Mouse (Mus musculus) layer of hippocampus, postnatal 14 days (tissue): ENCODE data around the gene Lyst. TPM values are rescaled to one million over a fixed set of nuclear protein-coding genes. Genes with fewer than 3 reads are reported as not detected.

Experiments used
- DNase-seq, 2 experiments: peaks; one replicate each; pipeline ENCODE4 v3.0.0; 2021 to 2022; ENCODE audit warnings: low spot score in 2 of 2, mixed read lengths in 1 of 2
- total RNA-seq, 2 experiments: library from RNA; stranded (reverse); gene quantifications; 2 replicates each; pipeline ENCODE4 v1.2.3; 2021

Gene Lyst
- total RNA-seq, 2 experiments from 2014 or later = 60.7 to 67.4 TPM

DNA sequence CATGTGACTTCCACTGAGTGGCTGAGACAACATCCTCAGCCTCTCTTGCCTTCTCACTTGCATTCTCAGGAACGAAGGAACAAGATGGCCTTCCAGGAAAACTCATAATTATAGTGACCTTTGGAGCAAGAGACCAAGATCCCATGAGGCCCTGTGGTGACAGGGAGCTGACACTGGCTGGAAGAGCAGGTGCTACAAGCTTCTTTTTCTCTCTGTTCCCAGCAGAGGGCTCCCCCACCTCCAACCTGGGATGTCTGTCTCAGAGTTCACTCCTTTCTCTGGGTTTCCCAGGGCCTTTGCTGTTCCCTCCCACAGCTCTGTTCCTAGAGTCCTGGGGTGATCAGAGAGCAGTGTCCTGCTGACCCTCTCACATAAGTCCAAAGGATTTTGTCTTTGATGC is 237.9 kb downstream of the Lyst start:
- DNase-seq = no peak

Other genes with a start within 250 kb of the Lyst start
- 10 to 100 TPM; 22.8 to 23.7 TPM for gene Gpr137b, start 196.4 kb upstream of the Lyst start, total RNA-seq
- gene Nid1, start 152.8 kb upstream of the Lyst start, total RNA-seq = 10 to 100 TPM; 21.2 to 22.8 TPM
- gene Gng4, start 193.7 kb downstream of the Lyst start, total RNA-seq = 10 to 100 TPM; 61.2 to 62.1 TPM